Mouse (Mus musculus) liver, embryonic 16.5 days (tissue): Measurements from ENCODE around the gene Oxsr1. TPM values are rescaled to one million over a fixed set of nuclear protein-coding genes. Genes with fewer than 3 reads are reported as not detected.

Experiments used
- ATAC-seq: fragments of 200-750 bp; cut with Nextera tagmentation; 2 replicates; pipeline ENCODE4 v1.8.0; 2017; ENCODE audit warnings: low read depth, mild to moderate bottlenecking, moderate number of reproducible peaks, moderate library complexity
- H3K27ac ChIP-seq: fragments of 300-500 bp; sonication (generic); 2 replicates; pipeline ENCODE4 v1.5.1; 2014; ENCODE audit warnings: mild to moderate bottlenecking, low read length
- H3K27me3 ChIP-seq: fragments of 300-500 bp; sonication (generic); 2 replicates; pipeline ENCODE4 v1.6.1; 2014; ENCODE audit warnings: low read depth, low read length, mixed read lengths; ENCODE audit not compliant: control insufficient read depth, insufficient read depth
- H3K36me3 ChIP-seq: fragments of 300-500 bp; sonication (generic); 2 replicates; pipeline ENCODE4 v1.6.1; 2014; ENCODE audit warnings: mild to moderate bottlenecking; ENCODE audit not compliant: control insufficient read depth, insufficient read depth
- H3K4me1 ChIP-seq: fragments of 300-500 bp; sonication (generic); 2 replicates; pipeline ENCODE4 v1.6.1; 2014; ENCODE audit warnings: low read depth, low read length, mixed read lengths; ENCODE audit not compliant: control insufficient read depth
- H3K4me2 ChIP-seq: fragments of 300-500 bp; sonication (generic); 2 replicates; pipeline ENCODE4 v1.6.1; 2014; ENCODE audit warnings: low read depth, low read length, mixed read lengths
- H3K4me3 ChIP-seq: fragments of 300-500 bp; sonication (generic); 2 replicates; pipeline ENCODE4 v1.5.1; 2014; ENCODE audit warnings: low read depth, mild to moderate bottlenecking, low read length
- H3K9ac ChIP-seq: fragments of 300-500 bp; sonication (generic); 2 replicates; pipeline ENCODE4 v1.6.1; 2014; ENCODE audit warnings: low read depth, low read length
- H3K9me3 ChIP-seq: fragments of 300-500 bp; sonication (generic); replicated peaks from 2 replicates; pipeline ENCODE4 v1.6.1; 2016; ENCODE audit warnings: low read length; ENCODE audit not compliant: control insufficient read depth
- WGBS: fragments of 180-500 bp; shearing (Covaris S2); extraction: QIAGEN DNeasy Blood & Tissue Kit; methylation state at CpG from one replicate; pipeline ENCODE4 v1.1.7; 2014; ENCODE audit not compliant: insufficient replicate concordance; 5-methylcytosine and 5-hydroxymethylcytosine counted together
- polyA plus RNA-seq: library from polyadenylated mRNA; unstranded; fragments of >200 nt; fragmentation: Nextera tagmentation; extraction: Ambion mirVana; gene quantifications from 2 replicates; pipeline ENCODE4 v1.2.1, GENCODE M21; 2015

The Oxsr1 gene
- polyA plus RNA-seq, 1 experiment from 2014 or later: 4.1 TPM

- Histone ChIP-seq H3K4me1 (no peaks in the 10 kb centered on the region), H3K27ac (no peak overlapping the region), H3K27me3 (no peaks in the 10 kb centered on the region), H3K4me2 (no peak overlapping the region), H3K36me3 (peaks cover 10% of the 10 kb centered on the region), H3K9ac (no peak overlapping the region), H3K9me3 (no peaks in the 10 kb centered on the region), H3K4me3 (no peak overlapping the region)
- no peak for ATAC-seq
- 78% methylated on average over 2 of the region's 2 CpGs for WGBS
Observed at GRCm38 (mm10) chr9:119254187-119254586, 68.0 kb downstream of the Oxsr1 start.

- no peak overlapping the region for H3K9ac ChIP-seq
- no peaks in the 10 kb centered on the region for H3K27me3 ChIP-seq
- H3K4me1 ChIP-seq: no peaks in the 10 kb centered on the region
- 46% methylated on average over 5 of the region's 5 CpGs for WGBS
- peaks cover 9% of the 10 kb centered on the region for H3K36me3 ChIP-seq
- H3K9me3 ChIP-seq: no peaks in the 10 kb centered on the region
- H3K27ac ChIP-seq: no peak overlapping the region
- no peak for ATAC-seq
- H3K4me3 ChIP-seq: no peak overlapping the region
- H3K4me2 ChIP-seq: no peak overlapping the region
Observed at GRCm38 (mm10) chr9:119247996-119248395, 74.2 kb downstream of the Oxsr1 start.

- Histone ChIP-seq H3K4me3 (no peak overlapping the region), H3K27ac (no peak overlapping the region), H3K9me3 (no peaks in the 10 kb centered on the region), H3K4me2 (no peak overlapping the region), H3K36me3 (peaks cover 9% of the 10 kb centered on the region), H3K9ac (no peak overlapping the region), H3K27me3 (no peaks in the 10 kb centered on the region), H3K4me1 (no peaks in the 10 kb centered on the region)
- WGBS: 78% methylated on average over 5 of the region's 5 CpGs
- ATAC-seq: no peak
Observed at GRCm38 (mm10) chr9:119246826-119247225, 75.4 kb downstream of the Oxsr1 start.

GRCm38 (mm10) chr9:119243981-119244380 lies 78.2 kb downstream of the Oxsr1 start:
- Histone ChIP-seq H3K4me2 (no peak overlapping the region), H3K4me3 (no peak overlapping the region), H3K9ac (no peak overlapping the region), H3K27ac (no peak overlapping the region), H3K36me3 (peaks cover 4% of the 10 kb centered on the region; the same call in 1 of the 2 replicates), H3K27me3 (no peaks in the 10 kb centered on the region), H3K9me3 (no peaks in the 10 kb centered on the region), H3K4me1 (no peaks in the 10 kb centered on the region)
- ATAC-seq: no peak
- 78% methylated on average over 3 of the region's 3 CpGs for WGBS

- Histone ChIP-seq H3K36me3 (peaks cover 4% of the 10 kb centered on the region; the same call in 1 of the 2 replicates), H3K27me3 (no peaks in the 10 kb centered on the region), H3K9me3 (no peaks in the 10 kb centered on the region), H3K4me2 (no peak overlapping the region), H3K27ac (no peak overlapping the region), H3K4me1 (no peaks in the 10 kb centered on the region), H3K4me3 (no peak overlapping the region), H3K9ac (no peak overlapping the region)
- 78% methylated on average over 11 of the region's 11 CpGs for WGBS
- ATAC-seq: no peak
Observed at GRCm38 (mm10) chr9:119241169-119241865, 80.9 kb downstream of the Oxsr1 start.

GRCm38 (mm10) chr9:119240286-119240997 lies 81.8 kb downstream of the Oxsr1 start:
- H3K4me1 ChIP-seq: no peaks in the 10 kb centered on the region
- H3K27ac ChIP-seq: no peak overlapping the region
- no peaks in the 10 kb centered on the region for H3K9me3 ChIP-seq
- no peak overlapping the region for H3K9ac ChIP-seq
- H3K4me3 ChIP-seq: no peak overlapping the region
- no peak for ATAC-seq
- no peak overlapping the region for H3K4me2 ChIP-seq
- 74% methylated on average over 10 of the region's 10 CpGs for whole genome bisulfite sequencing
- no peaks in the 10 kb centered on the region for H3K27me3 ChIP-seq
- H3K36me3 ChIP-seq: peaks cover 4% of the 10 kb centered on the region; the same call in 1 of the 2 replicates

GRCm38 (mm10) chr9:119239274-119239673 lies 83.0 kb downstream of the Oxsr1 start:
- H3K9ac ChIP-seq: no peak overlapping the region
- H3K4me2 ChIP-seq: no peak overlapping the region
- WGBS: 79% methylated on average over 3 of the region's 3 CpGs
- ATAC-seq: no peak
- no peak overlapping the region for H3K4me3 ChIP-seq
- no peaks in the 10 kb centered on the region for H3K4me1 ChIP-seq
- no peaks in the 10 kb centered on the region for H3K9me3 ChIP-seq
- no peak overlapping the region for H3K27ac ChIP-seq
- H3K36me3 ChIP-seq: peaks cover 4% of the 10 kb centered on the region; the same call in 1 of the 2 replicates
- no peaks in the 10 kb centered on the region for H3K27me3 ChIP-seq

GRCm38 (mm10) chr9:119238796-119239195 lies 83.4 kb downstream of the Oxsr1 start:
- Histone ChIP-seq H3K36me3 (no peaks in the 10 kb centered on the region), H3K27me3 (no peaks in the 10 kb centered on the region), H3K9ac (no peak overlapping the region), H3K4me3 (no peak overlapping the region), H3K4me2 (no peak overlapping the region), H3K4me1 (no peaks in the 10 kb centered on the region), H3K9me3 (no peaks in the 10 kb centered on the region), H3K27ac (no peak overlapping the region)
- ATAC-seq: no peak
- 78% methylated on average over 4 of the region's 4 CpGs for WGBS

GRCm38 (mm10) chr9:119231552-119231951 lies 90.7 kb downstream of the Oxsr1 start:
- 52% methylated on average over 7 of the region's 7 CpGs for WGBS
- H3K9ac ChIP-seq: no peak overlapping the region
- H3K4me3 ChIP-seq: no peak overlapping the region
- H3K9me3 ChIP-seq: no peaks in the 10 kb centered on the region
- ATAC-seq: peak; percentile 71
- H3K27ac ChIP-seq: no peak overlapping the region
- H3K36me3 ChIP-seq: no peaks in the 10 kb centered on the region
- no peaks in the 10 kb centered on the region for H3K27me3 ChIP-seq
- peaks cover 6% of the 10 kb centered on the region; the same call in 1 of the 2 replicates for H3K4me1 ChIP-seq
- no peak overlapping the region for H3K4me2 ChIP-seq
